8 mouse cellular contexts compared by ENCODE assay signal in the genomic region with DNA sequence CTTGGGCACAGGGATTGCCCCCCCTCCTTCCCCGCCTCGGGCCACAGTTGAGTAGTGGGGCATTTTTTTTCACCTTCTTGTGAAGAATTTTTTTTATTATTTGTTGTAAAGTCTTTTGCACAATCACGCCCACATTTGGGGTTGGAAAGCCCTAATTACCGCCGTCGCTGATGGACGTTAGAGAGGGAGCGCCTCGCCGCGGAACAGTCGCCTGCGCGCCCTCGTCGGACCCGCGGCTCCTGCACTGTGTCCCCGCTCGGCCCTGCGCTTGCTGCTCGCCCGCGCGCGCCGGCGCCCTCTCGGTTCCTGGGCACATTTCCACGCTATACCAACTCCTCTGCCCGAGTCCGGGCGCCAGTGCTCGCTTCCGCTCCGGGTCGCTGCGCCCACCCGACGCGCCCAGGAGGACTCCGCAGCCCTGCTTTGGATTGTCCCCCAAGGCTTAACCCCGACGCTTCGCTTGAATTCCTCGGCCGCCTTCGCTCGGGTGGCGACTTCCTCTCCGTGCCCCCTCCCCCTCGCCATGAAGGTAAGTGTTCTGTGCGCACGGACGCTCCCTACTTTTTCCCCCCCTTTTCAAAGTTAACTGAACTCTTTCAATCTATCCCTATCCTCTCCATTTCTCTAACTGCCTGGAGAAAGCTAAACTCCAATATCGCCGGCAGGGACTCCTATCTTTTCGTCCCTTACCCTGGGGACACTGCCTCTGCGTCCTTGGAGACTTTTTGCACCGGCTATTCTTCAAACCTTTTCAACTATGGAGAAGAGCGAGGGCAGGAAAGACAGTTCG. TPM values are rescaled to one million over a fixed set of nuclear protein-coding genes. Genes with fewer than 3 reads are reported as not detected.
DNase-seq lines count a peak whose midpoint lies in the region; ATAC-seq and TF ChIP-seq lines count a peak whose summit lies in the region.

No protein-coding gene starts in this region.

- H3K27me3 ChIP-seq in megakaryocyte, embryonic 14.5 days (replicated peaks), result peaks cover 84% of the 10 kb centered on the region
- H3K27me3 ChIP-seq in heart, embryonic 10.5 days (ENCODE audit: insufficient read depth, poor library complexity, severe bottlenecking), result peaks cover 10% of the 10 kb centered on the region; the same call in 1 of the 2 replicates
- peaks cover 45% of the 10 kb centered on the region for H3K27me3 ChIP-seq in kidney, embryonic 14.5 days (ENCODE audit: control insufficient read depth, insufficient read depth, low read length)
- H3K27me3 ChIP-seq in stomach, postnatal 0 days (ENCODE audit: control insufficient read depth, insufficient read depth, low read length), result no peaks in the 10 kb centered on the region

- peak; percentile 79 for DNase-seq in heart, embryonic 10.5 days (ENCODE audit: low spot score)
- peak; percentile 36 to 57 for DNase-seq in lung, postnatal 4 days
- DNase-seq in stomach, postnatal 0 days (ENCODE audit: low spot score), result peak; percentile 40
- DNase-seq in cerebellum, adult 9-10 months, result no peak

- H3K36me3 ChIP-seq in megakaryocyte, embryonic 14.5 days (replicated peaks; ENCODE audit: low read length), result no peaks in the 10 kb centered on the region
- H3K36me3 ChIP-seq in heart, embryonic 10.5 days, result no peaks in the 10 kb centered on the region
- no peaks in the 10 kb centered on the region for H3K36me3 ChIP-seq in kidney, embryonic 14.5 days (ENCODE audit: control insufficient read depth, insufficient read depth, low read length)
- no peaks in the 10 kb centered on the region for H3K36me3 ChIP-seq in stomach, postnatal 0 days (ENCODE audit: control insufficient read depth, insufficient read depth, low read length)

- no peak for TF ChIP-seq CTCF in stomach, postnatal 0 days (IDR thresholded peaks at IDR 0.05; ENCODE audit: low read depth)

- WGBS in heart, embryonic 10.5 days, result under 1% methylated on average over 62 of the region's 62 CpGs
- under 1% methylated on average over 62 of the region's 62 CpGs for WGBS in kidney, embryonic 14.5 days
- WGBS in stomach, postnatal 0 days, result under 1% methylated on average over 61 of the region's 62 CpGs

- ATAC-seq in megakaryocyte, adult 5-6 weeks (ENCODE audit: poor library complexity, severe bottlenecking), result no peak
- peak; percentile 29 for ATAC-seq in kidney, embryonic 14.5 days (ENCODE audit: low FRiP score, low TSS enrichment)
- peak; percentile 30; the same call in 1 of the 2 replicates for ATAC-seq in stomach, postnatal 0 days (ENCODE audit: low FRiP score, low TSS enrichment)

- peak overlapping the region; percentile 73 for H3K9ac ChIP-seq in kidney, embryonic 14.5 days (ENCODE audit: low read depth, low read length)
- peak overlapping the region; percentile 73 for H3K9ac ChIP-seq in stomach, postnatal 0 days (ENCODE audit: low read length)

- no peaks in the 10 kb centered on the region; the same call in 1 of the 2 replicates for H3K9me3 ChIP-seq in megakaryocyte, embryonic 14.5 days
- H3K9me3 ChIP-seq in heart, embryonic 10.5 days, result no peaks in the 10 kb centered on the region
- H3K9me3 ChIP-seq in kidney, embryonic 14.5 days (ENCODE audit: control insufficient read depth, low read length), result no peaks in the 10 kb centered on the region
- H3K9me3 ChIP-seq in stomach, postnatal 0 days (ENCODE audit: control insufficient read depth, low read length), result no peaks in the 10 kb centered on the region

- H3K27ac ChIP-seq in brown adipose tissue, adult 24 weeks (replicated peaks; ENCODE audit: low read depth, low read length), result peak overlapping the region; percentile 20; the same call in 1 of the 2 replicates
- peak overlapping the region; percentile 96 for H3K27ac ChIP-seq in heart, embryonic 10.5 days
- peak overlapping the region; percentile 86 for H3K27ac ChIP-seq in kidney, embryonic 14.5 days (ENCODE audit: low read depth, low read length)
- peak overlapping the region; percentile 89 for H3K27ac ChIP-seq in stomach, postnatal 0 days (replicated peaks)

- TF ChIP-seq EP300 in stomach, postnatal 0 days (optimal IDR thresholded peaks at IDR 0.05), result no peak

- H3K4me3 ChIP-seq in megakaryocyte, embryonic 14.5 days (replicated peaks), result peak overlapping the region; percentile 84
- peak overlapping the region; percentile 80 for H3K4me3 ChIP-seq in brown adipose tissue, adult 24 weeks (ENCODE audit: insufficient read depth, low read depth, low read length)
- H3K4me3 ChIP-seq in heart, embryonic 10.5 days, result peak overlapping the region; percentile 87
- peak overlapping the region; percentile 60 for H3K4me3 ChIP-seq in kidney, embryonic 14.5 days (ENCODE audit: low read length)
- peak overlapping the region; percentile 73 for H3K4me3 ChIP-seq in stomach, postnatal 0 days (ENCODE audit: low read depth, low read length)

- peaks cover 16% of the 10 kb centered on the region for H3K4me1 ChIP-seq in megakaryocyte, embryonic 14.5 days
- H3K4me1 ChIP-seq in brown adipose tissue, adult 24 weeks (ENCODE audit: control insufficient read depth, insufficient read depth, insufficient read length, low read length), result no peaks in the 10 kb centered on the region
- peaks cover 31% of the 10 kb centered on the region for H3K4me1 ChIP-seq in heart, embryonic 10.5 days
- H3K4me1 ChIP-seq in kidney, embryonic 14.5 days (ENCODE audit: control insufficient read depth, insufficient read depth, low read length), result peaks cover 15% of the 10 kb centered on the region; the same call in 1 of the 2 replicates
- H3K4me1 ChIP-seq in stomach, postnatal 0 days (replicated peaks; ENCODE audit: control insufficient read depth, insufficient read depth), result peaks cover 7% of the 10 kb centered on the region; the same call in 1 of the 2 replicates

- H3K4me2 ChIP-seq in kidney, embryonic 14.5 days (replicated peaks; ENCODE audit: low read depth, low read length), result peak overlapping the region; percentile 85
- peak overlapping the region; percentile 86 for H3K4me2 ChIP-seq in stomach, postnatal 0 days (replicated peaks; ENCODE audit: low read depth)

RNA-seq across cellular contexts. Expression of a gene that starts 1.2 kb away (rescaled TPM):
- polyA plus RNA-seq in megakaryocyte, embryonic 14.5 days (2012; ENCODE audit: insufficient read depth, low replicate concordance), result 0.61 TPM in 1 of 2 replicates, not detected in the other
- not detected in 2 replicates for total RNA-seq in megakaryocyte, adult 5-6 weeks (2015)
- total RNA-seq in megakaryocyte, adult 5-6 weeks (2017), result not detected in 2 replicates
- polyA plus RNA-seq in brown adipose tissue, adult 24 weeks (2012; ENCODE audit: insufficient read depth, insufficient read length, missing spikeins), result 6.4 and 10.7 TPM in 2 replicates
- polyA plus RNA-seq in heart, embryonic 10.5 days (2016; fragmentation: Nextera tagmentation; extraction: Ambion mirVana), result 34.9 and 43.7 TPM in 2 replicates
- 13.1 and 21.0 TPM in 2 replicates for polyA plus RNA-seq in kidney, embryonic 14.5 days (2014; fragmentation: Nextera tagmentation; extraction: Ambion mirVana)
- 12.2 and 12.9 TPM in 2 replicates for polyA plus RNA-seq in stomach, postnatal 0 days (2015; fragmentation: Nextera tagmentation; extraction: Ambion mirVana)

Comparison
In these comparisons a context has a peak if more than half of its experiments do, and no peak if none do; other contexts are left out.
1. H3K27ac ChIP-seq: peak in every context shown above with its lines; median percentile 96 in heart, embryonic 10.5 days; 89 in stomach, postnatal 0 days; 86 in kidney, embryonic 14.5 days; 20 in brown adipose tissue, adult 24 weeks.